Mouse (Mus musculus) MEL (cell line): ENCODE data around the gene Riok2.

Experiments used
- CTCF ChIP-seq, 3 experiments: IDR thresholded peaks in 2 of 3; conservative IDR thresholded peaks in 1 of 3; 2 replicates each; pipeline ENCODE4 v1.5.1; 2011 to 2012; ENCODE audit warnings: low read length in 3 of 3, low read depth in 2 of 3, mild to moderate bottlenecking in 2 of 3, improper control_type of control experiment in 1 of 3, inconsistent platforms in 1 of 3, mixed read lengths in 1 of 3, moderate library complexity in 1 of 3; ENCODE audit not compliant: control insufficient read depth in 1 of 3, insufficient read depth in 1 of 3, poor library complexity in 1 of 3, severe bottlenecking in 1 of 3
- E2F4 ChIP-seq: IDR thresholded peaks from 2 replicates; pipeline ENCODE4 v1.6.1; 2011; ENCODE audit warnings: low read depth, low read length, improper control_type of control experiment, borderline replicate concordance
- ELF1 ChIP-seq: IDR thresholded peaks from 2 replicates; pipeline ENCODE4 v1.6.1; 2014; ENCODE audit warnings: low read depth, mild to moderate bottlenecking, inconsistent platforms, low read length, improper control_type of control experiment, moderate library complexity
- EP300 ChIP-seq, 2 experiments: IDR thresholded peaks; 2 replicates each; pipeline ENCODE4 v1.6.1; 2011; ENCODE audit warnings: improper control_type of control experiment in 2 of 2, low read length in 2 of 2, low read depth in 1 of 2, mild to moderate bottlenecking in 1 of 2
- KAT2A ChIP-seq: conservative IDR thresholded peaks from 2 replicates; pipeline ENCODE4 v1.6.1; 2012; ENCODE audit warnings: low read depth, low read length, improper control_type of control experiment, inconsistent platforms
- MAX ChIP-seq: IDR thresholded peaks from 2 replicates; pipeline ENCODE4 v1.6.1; 2011; ENCODE audit warnings: low read length, improper control_type of control experiment
- MAZ ChIP-seq: IDR thresholded peaks from 2 replicates; pipeline ENCODE4 v1.6.1; 2012; ENCODE audit warnings: low read depth, mild to moderate bottlenecking, inconsistent platforms, low read length, improper control_type of control experiment
- POLR2A ChIP-seq, 2 experiments: IDR thresholded peaks; 2 replicates each; pipeline ENCODE4 v1.6.1; 2011 to 2012; ENCODE audit warnings: low read length in 2 of 2, mild to moderate bottlenecking in 2 of 2, control low read depth in 1 of 2, improper control_type of control experiment in 1 of 2, low read depth in 1 of 2, moderate library complexity in 1 of 2; ENCODE audit not compliant: control insufficient read depth in 1 of 2, insufficient read depth in 1 of 2, poor library complexity in 1 of 2
- USF1 ChIP-seq: IDR thresholded peaks from 2 replicates; pipeline ENCODE4 v1.6.1; 2014; ENCODE audit warnings: low read depth, mild to moderate bottlenecking, inconsistent platforms, low read length, improper control_type of control experiment, moderate library complexity
- ZKSCAN1 ChIP-seq: IDR thresholded peaks from 2 replicates; pipeline ENCODE4 v1.6.1; 2012; ENCODE audit warnings: low read depth, mild to moderate bottlenecking, inconsistent platforms, low read length, improper control_type of control experiment, moderate library complexity

DNA sequence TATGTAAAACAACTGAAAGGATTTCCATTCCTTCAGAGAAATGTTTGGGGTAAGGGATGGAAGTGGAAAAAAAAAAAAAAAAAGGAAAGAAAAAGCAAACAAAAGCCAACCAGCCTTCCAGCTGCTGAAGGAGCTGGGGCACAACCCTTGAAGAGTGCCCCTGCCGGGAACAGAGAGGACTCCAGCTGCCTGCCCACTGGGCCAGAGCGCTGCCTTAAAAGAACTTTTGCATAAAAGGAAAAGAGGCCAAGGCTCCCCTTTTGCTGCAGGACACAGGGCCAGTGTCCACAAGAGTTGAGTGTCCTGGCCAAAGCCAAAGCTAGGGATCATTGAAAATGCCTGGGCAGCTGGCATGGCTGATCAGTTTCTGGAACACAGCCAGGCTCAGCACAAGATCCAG is 35.5 kb downstream of the Riok2 start:
- TF ChIP-seq POLR2A (IDR thresholded peaks at IDR 0.05; ENCODE audit: control insufficient read depth in 1 of 2, insufficient read depth in 1 of 2, low read depth in 1 of 2, low read length in 2 of 2, poor library complexity in 1 of 2) (no peak), ZKSCAN1 (no peak), USF1 (no peak), ELF1 (no peak), MAX (no peak), MAZ (no peak), KAT2A (no peak), EP300 (IDR thresholded peaks at IDR 0.05; ENCODE audit: low read depth in 1 of 2, low read length in 2 of 2) (no peak), CTCF (IDR thresholded peaks at IDR 0.05 in 2 of 3, conservative IDR thresholded peaks at IDR 0.05 in 1 of 3; ENCODE audit: control insufficient read depth in 1 of 3, insufficient read depth in 1 of 3, low read depth in 2 of 3, low read length in 3 of 3, poor library complexity in 1 of 3, severe bottlenecking in 1 of 3) (no peak), E2F4 (no peak)
